Mouse (Mus musculus) lung, embryonic 14.5 days (tissue): ENCODE results near the gene Ern1. TPM values are rescaled to one million over a fixed set of nuclear protein-coding genes. Genes with fewer than 3 reads are reported as not detected.

Experiments used
- ATAC-seq: fragments of 200-750 bp; cut with Nextera tagmentation; 2 replicates; pipeline ENCODE4 v1.8.0; 2017; ENCODE audit warnings: mild to moderate bottlenecking, moderate TSS enrichment, moderate library complexity; ENCODE audit not compliant: insufficient read depth
- DNase-seq: peaks from one replicate; pipeline ENCODE4 v3.0.0-alpha.2; 2015
- H3K27ac ChIP-seq: fragments of 300-500 bp; sonication (generic); 2 replicates; pipeline ENCODE4 v1.5.1; 2014; ENCODE audit warnings: low read depth, mild to moderate bottlenecking, moderate library complexity
- H3K27me3 ChIP-seq: fragments of 300-500 bp; sonication (generic); 2 replicates; pipeline ENCODE4 v1.6.1; 2014; ENCODE audit warnings: low read length, control low read depth; ENCODE audit not compliant: insufficient read depth
- H3K36me3 ChIP-seq: fragments of 300-500 bp; sonication (generic); 2 replicates; pipeline ENCODE4 v1.6.1; 2014; ENCODE audit warnings: control low read depth; ENCODE audit not compliant: insufficient read depth
- H3K4me1 ChIP-seq: fragments of 300-500 bp; sonication (generic); 2 replicates; pipeline ENCODE4 v1.6.1; 2014; ENCODE audit warnings: antibody characterized with exemption, control low read depth; ENCODE audit not compliant: insufficient read depth
- H3K4me2 ChIP-seq: fragments of 300-500 bp; sonication (generic); 2 replicates; pipeline ENCODE4 v1.6.1; 2014; ENCODE audit warnings: mild to moderate bottlenecking
- H3K4me3 ChIP-seq: fragments of 300-500 bp; sonication (generic); 2 replicates; pipeline ENCODE4 v1.5.1; 2014; ENCODE audit warnings: low read depth, low read length
- H3K9ac ChIP-seq: fragments of 300-500 bp; sonication (generic); 2 replicates; pipeline ENCODE4 v1.6.1; 2014
- H3K9me3 ChIP-seq: fragments of 300-500 bp; sonication (generic); 2 replicates; pipeline ENCODE4 v1.6.1; 2016; ENCODE audit warnings: low read depth, low read length, control low read depth
- CTCF ChIP-seq: IDR thresholded peaks from 2 replicates; pipeline ENCODE4 v1.5.1; 2016; ENCODE audit warnings: antibody characterized with exemption, low read depth
- WGBS: fragments of 180-500 bp; shearing (Covaris S2); extraction: QIAGEN DNeasy Blood & Tissue Kit; methylation state at CpG from one replicate; pipeline ENCODE4 v1.1.7; 2014; 5-methylcytosine and 5-hydroxymethylcytosine counted together
- polyA plus RNA-seq: library from polyadenylated mRNA; unstranded; fragments of >200 nt; fragmentation: Nextera tagmentation; extraction: Ambion mirVana; gene quantifications from 2 replicates; pipeline ENCODE4 v1.2.1, GENCODE M21; 2014

Ern1 gene
- 7.5 and 8.6 TPM in 2 replicates for polyA plus RNA-seq

- peaks cover 5% of the 10 kb centered on the region; the same call in 1 of the 2 replicates for H3K4me1 ChIP-seq
- peak within 1 kb of the TSS; percentile 86 for H3K27ac ChIP-seq
- DNase-seq (peak; percentile 95), ATAC-seq (peak; percentile 96)
- no peaks in the 10 kb centered on the region for H3K27me3 ChIP-seq
- peak within 1 kb of the TSS; percentile 83 for H3K9ac ChIP-seq
- WGBS, result under 1% methylated on average over 28 of the region's 28 CpGs
- H3K4me3 ChIP-seq, result peak within 1 kb of the TSS; percentile 91
- no peaks in the 10 kb centered on the region for H3K36me3 ChIP-seq
- peak within 1 kb of the TSS; percentile 94 for H3K4me2 ChIP-seq
- H3K9me3 ChIP-seq, result no peaks in the 10 kb centered on the region
- TF ChIP-seq CTCF, result no peak
Observed at GRCm38 (mm10) chr11:106487733-106488115, at the start of gene Ern1. Gene Ern1, minus strand, starts transcription at chr11:106487852.

GRCm38 (mm10) chr11:106536253-106536912 is 48.7 kb upstream of the Ern1 start:
- Histone ChIP-seq H3K4me3 (no peak overlapping the region), H3K27ac (peak overlapping the region; percentile 32; the same call in 1 of the 2 replicates), H3K36me3 (peaks cover 17% of the 10 kb centered on the region; the same call in 1 of the 2 replicates), H3K27me3 (no peaks in the 10 kb centered on the region), H3K9me3 (no peaks in the 10 kb centered on the region), H3K9ac (no peak overlapping the region), H3K4me1 (no peaks in the 10 kb centered on the region), H3K4me2 (no peak overlapping the region)
- TF ChIP-seq CTCF, result no peak
- 51% methylated on average over 11 of the region's 11 CpGs for WGBS
- DNase-seq (no peak), ATAC-seq (0 out of 2 replicates have a peak, but pooled peaks have one; percentile 8)

GRCm38 (mm10) chr11:106535660-106536252 is 48.1 kb upstream of the Ern1 start:
- no peaks in the 10 kb centered on the region for H3K9me3 ChIP-seq
- H3K4me1 ChIP-seq, result no peaks in the 10 kb centered on the region
- H3K4me3 ChIP-seq, result no peak overlapping the region
- no peak for TF ChIP-seq CTCF
- no peaks in the 10 kb centered on the region for H3K27me3 ChIP-seq
- no peak overlapping the region for H3K9ac ChIP-seq
- no peak for DNase-seq
- no peak overlapping the region for H3K4me2 ChIP-seq
- peaks cover 17% of the 10 kb centered on the region; the same call in 1 of the 2 replicates for H3K36me3 ChIP-seq
- H3K27ac ChIP-seq, result no peak overlapping the region
- 85% methylated on average over 9 of the region's 9 CpGs for WGBS
- ATAC-seq, result no peak

GRCm38 (mm10) chr11:106532248-106532790 is 44.7 kb upstream of the Ern1 start:
- no peak for ATAC-seq
- Histone ChIP-seq H3K4me1 (no peaks in the 10 kb centered on the region), H3K27ac (no peak overlapping the region), H3K27me3 (no peaks in the 10 kb centered on the region), H3K36me3 (peaks cover 14% of the 10 kb centered on the region; the same call in 1 of the 2 replicates), H3K4me2 (no peak overlapping the region), H3K9ac (no peak overlapping the region), H3K4me3 (no peak overlapping the region), H3K9me3 (no peaks in the 10 kb centered on the region)
- no peak for TF ChIP-seq CTCF
- WGBS, result 79% methylated on average over 9 of the region's 9 CpGs
- no peak for DNase-seq

GRCm38 (mm10) chr11:106529786-106530185 is 42.1 kb upstream of the Ern1 start:
- Histone ChIP-seq H3K36me3 (peaks cover 19% of the 10 kb centered on the region; the same call in 1 of the 2 replicates), H3K27me3 (no peaks in the 10 kb centered on the region), H3K9ac (no peak overlapping the region), H3K9me3 (no peaks in the 10 kb centered on the region), H3K4me1 (no peaks in the 10 kb centered on the region), H3K4me2 (no peak overlapping the region), H3K27ac (no peak overlapping the region), H3K4me3 (no peak overlapping the region)
- WGBS, result 68% methylated on average over 5 of the region's 5 CpGs
- TF ChIP-seq CTCF, result no peak
- DNase-seq, result no peak
- ATAC-seq, result no peak

- TF ChIP-seq CTCF, result no peak
- no peak for DNase-seq
- Histone ChIP-seq H3K9ac (no peak overlapping the region), H3K27me3 (no peaks in the 10 kb centered on the region), H3K36me3 (peaks cover 19% of the 10 kb centered on the region; the same call in 1 of the 2 replicates), H3K4me2 (no peak overlapping the region), H3K27ac (no peak overlapping the region), H3K4me1 (no peaks in the 10 kb centered on the region), H3K9me3 (no peaks in the 10 kb centered on the region), H3K4me3 (no peak overlapping the region)
- WGBS, result 63% methylated on average over 4 of the region's 4 CpGs
- ATAC-seq, result no peak
Observed at GRCm38 (mm10) chr11:106529113-106529512, 41.5 kb upstream of the Ern1 start.

- no peak for DNase-seq
- no peak overlapping the region for H3K9ac ChIP-seq
- no peak overlapping the region for H3K4me3 ChIP-seq
- ATAC-seq, result no peak
- no peaks in the 10 kb centered on the region for H3K4me1 ChIP-seq
- H3K27me3 ChIP-seq, result no peaks in the 10 kb centered on the region
- no peaks in the 10 kb centered on the region for H3K9me3 ChIP-seq
- TF ChIP-seq CTCF, result no peak
- WGBS, result 23% methylated on average over 1 of the region's 1 CpGs
- H3K4me2 ChIP-seq, result no peak overlapping the region
- H3K36me3 ChIP-seq, result peaks cover 18% of the 10 kb centered on the region; the same call in 1 of the 2 replicates
- no peak overlapping the region for H3K27ac ChIP-seq
Observed at GRCm38 (mm10) chr11:106527926-106528325, 40.3 kb upstream of the Ern1 start.
